Mouse (Mus musculus) urinary bladder, postnatal 4 days (tissue): ENCODE measurements around the gene Gde1.
A peak's percentile ranks its signal among the peaks of the same experiment; 100 is the strongest.

Experiments used
- DNase-seq, 2 experiments: peaks; one replicate each; pipeline ENCODE4 v3.0.0; 2021 to 2022; ENCODE audit warnings: low spot score in 2 of 2

Gene Gde1

GRCm38 (mm10) chr7:118706488-118706887 is 910 bp upstream of the Gde1 start:
- no peak for DNase-seq

GRCm38 (mm10) chr7:118706051-118706450 is 473 bp upstream of the Gde1 start:
- no peak for DNase-seq

GRCm38 (mm10) chr7:118704001-118704850 is 1.4 kb downstream of the Gde1 start:
- DNase-seq: no peak

GRCm38 (mm10) chr7:118703144-118703561 is 2.4 kb downstream of the Gde1 start:
- DNase-seq: no peak

GRCm38 (mm10) chr7:118698882-118699281 is 6.7 kb downstream of the Gde1 start:
- DNase-seq: no peak

GRCm38 (mm10) chr7:118697168-118697567 is 8.4 kb downstream of the Gde1 start:
- DNase-seq: no peak

GRCm38 (mm10) chr7:118696146-118696545 is 9.4 kb downstream of the Gde1 start:
- DNase-seq: no peak

- no peak for DNase-seq
Observed at GRCm38 (mm10) chr7:118691287-118691686, 14.3 kb downstream of the Gde1 start.

GRCm38 (mm10) chr7:118689088-118689487 is 16.5 kb downstream of the Gde1 start:
- no peak for DNase-seq

- DNase-seq: peak; percentile 54 to 79
Observed at GRCm38 (mm10) chr7:118688199-118688598, 17.4 kb downstream of the Gde1 start.

GRCm38 (mm10) chr7:118676826-118677225 is 28.8 kb downstream of the Gde1 start:
- DNase-seq: no peak

GRCm38 (mm10) chr7:118670142-118670541 is 35.4 kb downstream of the Gde1 start:
- DNase-seq: no peak

GRCm38 (mm10) chr7:118667773-118668172 is 37.8 kb downstream of the Gde1 start:
- no peak for DNase-seq

- DNase-seq: no peak
Observed at GRCm38 (mm10) chr7:118656730-118657129, 48.8 kb downstream of the Gde1 start.

GRCm38 (mm10) chr7:118652572-118653295 is 52.8 kb downstream of the Gde1 start:
- DNase-seq: no peak

- DNase-seq: no peak
Observed at GRCm38 (mm10) chr7:118650891-118651290, 54.7 kb downstream of the Gde1 start.

GRCm38 (mm10) chr7:118650119-118650518 is 55.5 kb downstream of the Gde1 start:
- DNase-seq: no peak

- no peak for DNase-seq
Observed at GRCm38 (mm10) chr7:118649328-118649727, 56.2 kb downstream of the Gde1 start.

GRCm38 (mm10) chr7:118646237-118646636 is 59.3 kb downstream of the Gde1 start:
- DNase-seq: no peak
